Mouse (Mus musculus) ES-E14 (cell line): ENCODE measurements around the gene Spred3. TPM values are rescaled to one million over a fixed set of nuclear protein-coding genes. Genes with fewer than 3 reads are reported as not detected.
"Not testable (repeated sequence)": the region's sequence is repeated elsewhere in the genome, so short reads cannot be mapped to it uniquely, and the experiment has no call there.

Source experiments
- DNase-seq: peaks from one replicate; pipeline ENCODE4 v3.0.0-alpha.2; 2013; ENCODE audit warnings: low read depth, low spot score
- H3K27ac ChIP-seq: 2 replicates; pipeline ENCODE4 v1.5.1; 2012; ENCODE audit warnings: low read depth, mild to moderate bottlenecking, low read length, moderate library complexity, mixed read lengths; ENCODE audit not compliant: poor library complexity, insufficient read depth, severe bottlenecking
- H3K36me3 ChIP-seq: 2 replicates; pipeline ENCODE4 v1.6.1; 2012; ENCODE audit warnings: mild to moderate bottlenecking, low read length, moderate library complexity, mixed read lengths; ENCODE audit not compliant: control insufficient read depth, poor library complexity, insufficient read depth, severe bottlenecking
- H3K4me1 ChIP-seq, 2 experiments: fragments of 150-350 bp in 1 of 2; sonication (generic) in 1 of 2; 2 replicates each; pipeline ENCODE4 v1.6.1; 2012; ENCODE audit warnings: low read length in 2 of 2, mild to moderate bottlenecking in 1 of 2, mixed read lengths in 1 of 2; ENCODE audit not compliant: control insufficient read depth in 2 of 2, insufficient read depth in 2 of 2, poor library complexity in 1 of 2
- H3K4me3 ChIP-seq, 2 experiments: fragments of 150-350 bp in 1 of 2; sonication (generic) in 1 of 2; 2 replicates each; pipeline ENCODE4 v1.5.1; 2012; ENCODE audit warnings: low read length in 2 of 2, low read depth in 1 of 2, mild to moderate bottlenecking in 1 of 2, mixed read lengths in 1 of 2; ENCODE audit not compliant: insufficient read depth in 1 of 2, poor library complexity in 1 of 2, severe bottlenecking in 1 of 2
- H3K9ac ChIP-seq: 2 replicates; pipeline ENCODE4 v1.6.1; 2012; ENCODE audit warnings: low read depth, mild to moderate bottlenecking, low read length, mixed read lengths; ENCODE audit not compliant: poor library complexity, insufficient read depth, severe bottlenecking
- H3K9me3 ChIP-seq: fragments of 150-350 bp; sonication (generic); 2 replicates; pipeline ENCODE4 v1.6.1; 2012; ENCODE audit warnings: low read depth, mild to moderate bottlenecking, low read length; ENCODE audit not compliant: control insufficient read depth, insufficient read depth
- CHD2 ChIP-seq: IDR thresholded peaks from 2 replicates; pipeline ENCODE4 v1.6.1; 2014; ENCODE audit warnings: mild to moderate bottlenecking, low read depth, low read length, inconsistent platforms
- HCFC1 ChIP-seq: IDR thresholded peaks from 2 replicates; pipeline ENCODE4 v1.6.1; 2012; ENCODE audit warnings: low read length, inconsistent platforms, borderline replicate concordance; ENCODE audit not compliant: insufficient read depth
- MAFK ChIP-seq: IDR thresholded peaks from 2 replicates; pipeline ENCODE4 v1.6.1; 2014; ENCODE audit warnings: mild to moderate bottlenecking, low read depth, low read length, inconsistent platforms; ENCODE audit not compliant: insufficient read depth
- ZC3H11A ChIP-seq: IDR thresholded peaks from 2 replicates; pipeline ENCODE4 v1.6.1; 2012; ENCODE audit warnings: low read depth, mild to moderate bottlenecking, inconsistent platforms, low read length, borderline replicate concordance
- ZNF384 ChIP-seq: IDR thresholded peaks from 2 replicates; pipeline ENCODE4 v1.6.1; 2012; ENCODE audit warnings: low read depth, low read length, inconsistent platforms
- in situ Hi-C, 2 experiments: fragments of 600-800 bp; cut with MboI; formaldehyde crosslinking; loops; one replicate each; pipeline ENCODE4 v1.15.1; 2025; ENCODE audit warnings: low sequenced_read_pairs in 2 of 2, inconsistent platforms in 1 of 2; ENCODE audit not compliant: unreplicated experiment in 2 of 2
- total RNA-seq: library from RNA; depleted of rRNA; stranded (reverse); fragments of 300-350 nt; gene quantifications from 2 replicates; pipeline ENCODE4 v1.2.3, GENCODE M21; 2012

Gene Spred3
- total RNA-seq, 1 experiment = 6.2 TPM

GRCm38 (mm10) chr7:29212199-29212765, 42.1 kb upstream of the Spred3 start:
- TF ChIP-seq ZC3H11A (no peak), CHD2 (peak; percentile 78; the same call in 1 of the 2 replicates)
- peaks cover 0 to 1% of the 10 kb centered on the region in 2 experiments; a peak in 1 of 4 replicates for H3K4me1 ChIP-seq
- no peak for DNase-seq
- H3K36me3 ChIP-seq = no peaks in the 10 kb centered on the region
- peak overlapping the region; percentile 18; the same call in 1 of the 2 replicates for H3K27ac ChIP-seq
- in situ Hi-C loops = no loop called here
- peak overlapping the region; percentile 26 to 63; a peak in 3 of 4 replicates for H3K4me3 ChIP-seq
- no peaks in the 10 kb centered on the region for H3K9me3 ChIP-seq
- H3K9ac ChIP-seq = no peak overlapping the region

- DNase-seq = peak; percentile 68
- Histone ChIP-seq H3K4me1 (peaks cover 0 to 1% of the 10 kb centered on the region in 2 experiments; a peak in 1 of 4 replicates), H3K9ac (0 out of 2 replicates have a peak overlapping the region, but pooled peaks have one; percentile 11), H3K4me3 (peak overlapping the region; percentile 31 to 63; a peak in 3 of 4 replicates), H3K27ac (peak overlapping the region; percentile 60), H3K36me3 (no peaks in the 10 kb centered on the region), H3K9me3 (no peaks in the 10 kb centered on the region)
- in situ Hi-C loops = no loop called here
- TF ChIP-seq ZC3H11A (no peak), ZNF384 (peak; percentile 84)
These were observed 41.4 kb upstream of the Spred3 start for GRCm38 (mm10) chr7:29211415-29212198.

GRCm38 (mm10) chr7:29211013-29211412, 40.8 kb upstream of the Spred3 start:
- DNase-seq = not testable (repeated sequence)

GRCm38 (mm10) chr7:29202577-29202976, 32.4 kb upstream of the Spred3 start:
- DNase-seq = no peak
- Histone ChIP-seq H3K4me1 (no peaks in the 10 kb centered on the region), H3K4me3 (no peak overlapping the region), H3K9me3 (no peaks in the 10 kb centered on the region), H3K36me3 (no peaks in the 10 kb centered on the region), H3K9ac (no peak overlapping the region), H3K27ac (no peak overlapping the region)
- TF ChIP-seq CHD2 (no peak), ZC3H11A (no peak), HCFC1 (no peak), ZNF384 (no peak), MAFK (no peak)
- in situ Hi-C loops = loop anchor here (5.0 to 10.0 kb wide), 2 partner anchors 512 to 515 kb away; no protein-coding TSS in a partner anchor

More at GRCm38 (mm10) chr7:29211013-29211412, 40.8 kb upstream of the Spred3 start:
- peak overlapping the region; percentile 60; the same call in 1 of the 2 replicates for H3K27ac ChIP-seq
- in situ Hi-C loops, H3K9me3 ChIP-seq, H3K9ac ChIP-seq, H3K4me1 ChIP-seq, H3K36me3 ChIP-seq: not testable (repeated sequence)
- peak overlapping the region; percentile 29 to 63; a peak in 3 of 4 replicates for H3K4me3 ChIP-seq

- H3K4me3 ChIP-seq, DNase-seq, H3K27ac ChIP-seq, H3K4me1 ChIP-seq, H3K9me3 ChIP-seq, in situ Hi-C loops, H3K36me3 ChIP-seq, H3K9ac ChIP-seq: not testable (repeated sequence)
These were observed 24.0 kb upstream of the Spred3 start for GRCm38 (mm10) chr7:29194230-29194629.

- H3K4me3 ChIP-seq, H3K36me3 ChIP-seq, H3K27ac ChIP-seq, H3K9me3 ChIP-seq, H3K4me1 ChIP-seq, in situ Hi-C loops, DNase-seq: not testable (repeated sequence)
- peak overlapping the region; percentile 17; the same call in 1 of the 2 replicates for H3K9ac ChIP-seq
These were observed 11.1 kb upstream of the Spred3 start for GRCm38 (mm10) chr7:29181323-29181722.
